Comparison of ENCODE assay signal across 8 mouse cellular contexts in the genomic region with DNA sequence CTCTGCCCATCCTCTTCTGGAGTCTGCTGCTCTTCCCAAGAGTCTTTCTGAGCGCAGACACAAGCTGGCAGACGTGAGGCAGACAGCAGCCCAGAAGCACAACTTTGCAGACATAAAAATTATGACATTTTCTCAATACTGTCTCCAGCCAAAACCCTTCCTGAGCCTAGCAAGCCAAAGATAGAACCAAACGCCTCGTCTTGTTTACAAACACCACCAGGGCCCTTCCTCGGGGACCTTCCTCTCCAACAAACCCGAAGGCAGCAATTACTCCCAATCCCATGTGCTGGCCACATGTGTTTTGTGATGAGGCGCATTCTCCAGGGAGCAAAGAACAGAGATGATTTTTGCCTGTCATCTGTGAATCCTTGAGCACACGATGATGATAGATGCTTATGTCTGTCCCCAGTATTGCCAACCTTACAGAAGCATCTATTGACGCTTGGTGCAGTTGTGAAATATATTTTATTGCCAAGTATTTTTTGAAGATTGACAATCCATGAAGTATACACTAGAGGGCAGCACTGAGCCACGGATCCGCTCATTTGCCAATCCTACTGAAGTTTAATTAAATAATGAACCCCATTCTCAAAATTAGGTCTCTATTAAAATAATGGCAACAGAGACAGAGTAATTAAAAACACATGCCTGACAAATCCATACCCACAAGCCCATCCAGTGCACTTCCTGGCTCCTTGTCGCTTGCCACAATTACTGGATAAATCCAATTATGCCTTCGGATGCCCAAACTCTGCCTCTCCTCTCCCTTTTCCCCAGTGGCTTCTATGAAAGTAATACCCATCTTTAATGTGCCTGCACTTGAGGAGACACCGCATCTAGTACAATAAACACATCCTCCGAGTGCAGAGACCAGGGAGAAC.
DNase-seq lines count a peak whose midpoint lies in the region; ATAC-seq and TF ChIP-seq lines count a peak whose summit lies in the region.

No protein-coding gene starts in this region.

- ATAC-seq in hindbrain, embryonic 11.5 days (ENCODE audit: low FRiP score), result no peak
- ATAC-seq in lung, postnatal 0 days, result peak; percentile 64
- ATAC-seq in stomach, embryonic 14.5 days (ENCODE audit: insufficient number of reproducible peaks, insufficient read depth, low FRiP score, low read depth), result no peak

- TF ChIP-seq POLR2A in lung, adult 2 months (IDR thresholded peaks at IDR 0.05; ENCODE audit: borderline replicate concordance, extremely low read depth, low read depth, low read length), result no peak

- H3K36me3 ChIP-seq in hindbrain, embryonic 11.5 days (ENCODE audit: control insufficient read depth, insufficient read depth, low read length), result no peaks in the 10 kb centered on the region
- H3K36me3 ChIP-seq in lung, postnatal 0 days (ENCODE audit: insufficient read depth, low read length), result no peaks in the 10 kb centered on the region
- H3K36me3 ChIP-seq in stomach, embryonic 14.5 days (ENCODE audit: control insufficient read depth, insufficient read depth, low read length), result no peaks in the 10 kb centered on the region

- no peak overlapping the region for H3K9ac ChIP-seq in hindbrain, embryonic 11.5 days (ENCODE audit: low read depth, low read length)
- no peak overlapping the region for H3K9ac ChIP-seq in lung, postnatal 0 days (replicated peaks; ENCODE audit: low read depth)
- no peak overlapping the region for H3K9ac ChIP-seq in stomach, embryonic 14.5 days (replicated peaks; ENCODE audit: low read depth, low read length)

- H3K4me3 ChIP-seq in lung, adult 2 months (replicated peaks; ENCODE audit: extremely low read depth, low read depth, low read length), result no peak overlapping the region
- no peak overlapping the region for H3K4me3 ChIP-seq in hindbrain, embryonic 11.5 days (ENCODE audit: low read depth, low read length)
- no peak overlapping the region for H3K4me3 ChIP-seq in lung, postnatal 0 days (ENCODE audit: low read depth, low read length)
- H3K4me3 ChIP-seq in stomach, embryonic 14.5 days (ENCODE audit: low read depth, low read length), result no peak overlapping the region

- peak; percentile 44; the same call in 1 of the 2 replicates for TF ChIP-seq EP300 in lung, postnatal 0 days (IDR thresholded peaks at IDR 0.05)

- H3K9me3 ChIP-seq in hindbrain, embryonic 11.5 days (ENCODE audit: control insufficient read depth, low read length), result no peaks in the 10 kb centered on the region
- H3K9me3 ChIP-seq in lung, postnatal 0 days (ENCODE audit: low read length), result no peaks in the 10 kb centered on the region
- no peaks in the 10 kb centered on the region for H3K9me3 ChIP-seq in stomach, embryonic 14.5 days (ENCODE audit: control insufficient read depth, low read depth, low read length)

- TF ChIP-seq CTCF in lung, adult 2 months (IDR thresholded peaks at IDR 0.05; ENCODE audit: insufficient read depth, low read length), result peak; percentile 30; the same call in 1 of the 2 replicates
- peak; percentile 75 for TF ChIP-seq CTCF in lung, postnatal 0 days (IDR thresholded peaks at IDR 0.05)

- peaks cover 8% of the 10 kb centered on the region for H3K4me1 ChIP-seq in lung, adult 2 months (ENCODE audit: control insufficient read depth, insufficient read depth, low read length)
- H3K4me1 ChIP-seq in hindbrain, embryonic 11.5 days (replicated peaks; ENCODE audit: control insufficient read depth, insufficient read depth, low read length), result no peaks in the 10 kb centered on the region; the same call in 1 of the 2 replicates
- H3K4me1 ChIP-seq in lung, postnatal 0 days (ENCODE audit: insufficient read depth, low read depth, low read length), result no peaks in the 10 kb centered on the region
- H3K4me1 ChIP-seq in stomach, embryonic 14.5 days (ENCODE audit: control insufficient read depth, insufficient read depth, low read length), result peaks cover 8% of the 10 kb centered on the region; the same call in 1 of the 2 replicates

- H3K27me3 ChIP-seq in hindbrain, embryonic 11.5 days (ENCODE audit: control insufficient read depth, insufficient read depth, low read length), result no peaks in the 10 kb centered on the region; the same call in 1 of the 2 replicates
- no peaks in the 10 kb centered on the region for H3K27me3 ChIP-seq in lung, postnatal 0 days (replicated peaks; ENCODE audit: insufficient read depth, low read length)
- no peaks in the 10 kb centered on the region for H3K27me3 ChIP-seq in stomach, embryonic 14.5 days (ENCODE audit: control insufficient read depth, insufficient read depth, low read length)

- 24% methylated on average over 15 of the region's 15 CpGs for WGBS in lung, adult 2 months
- WGBS in hindbrain, embryonic 11.5 days, result 38% methylated on average over 15 of the region's 15 CpGs
- 25% methylated on average over 15 of the region's 15 CpGs for WGBS in lung, postnatal 0 days
- 30% methylated on average over 15 of the region's 15 CpGs for WGBS in stomach, embryonic 14.5 days

- H3K27ac ChIP-seq in hindbrain, embryonic 11.5 days (ENCODE audit: low read depth, low read length), result no peak overlapping the region
- H3K27ac ChIP-seq in lung, postnatal 0 days (ENCODE audit: low read length), result peak overlapping the region; percentile 7; the same call in 1 of the 2 replicates
- H3K27ac ChIP-seq in stomach, embryonic 14.5 days (ENCODE audit: low read length), result no peak overlapping the region

- H3K4me2 ChIP-seq in hindbrain, embryonic 11.5 days (replicated peaks; ENCODE audit: low read depth, low read length), result 0 out of 2 replicates have a peak overlapping the region, but pooled peaks have one; percentile 14
- H3K4me2 ChIP-seq in lung, postnatal 0 days (replicated peaks; ENCODE audit: low read depth, low read length), result peak overlapping the region; percentile 36
- H3K4me2 ChIP-seq in stomach, embryonic 14.5 days (replicated peaks; ENCODE audit: low read depth, low read length), result peak overlapping the region; percentile 10; the same call in 1 of the 2 replicates

- DNase-seq in lung, adult 2 months, result peak; percentile 13
- no peak for DNase-seq in lung, adult 18-20 months
- DNase-seq in embryo, embryonic 10 days (ENCODE audit: low spot score), result peak; percentile 64
- peak; percentile 63 for DNase-seq in hindbrain, embryonic 11.5 days (ENCODE audit: low spot score)
- DNase-seq in lung, postnatal 0 days (ENCODE audit: low spot score), result peak; percentile 85
- no peak for DNase-seq in frontal cortex, postnatal 25 days (ENCODE audit: low spot score in 2 of 2)
- no peak for DNase-seq in gastrocnemius, postnatal 10 days

Comparison
In these comparisons a context has a peak if more than half of its experiments do, and no peak if none do; other contexts are left out.
1. DNase-seq: peak in lung, adult 2 months (single experiment), embryo, embryonic 10 days (single experiment), hindbrain, embryonic 11.5 days (single experiment) and lung, postnatal 0 days (single experiment); none in lung, adult 18-20 months (0 of 2), frontal cortex, postnatal 25 days (0 of 2) and gastrocnemius, postnatal 10 days (single experiment).
2. Peak in every context shown above with its lines, with median percentiles within 50 percentile points of each other: H3K4me2 ChIP-seq.